Mouse (Mus musculus) layer of hippocampus, adult 11-12 months (tissue): ENCODE data around the gene Ceacam19.
A peak's percentile ranks its signal among the peaks of the same experiment; 100 is the strongest.

Experiments used
- DNase-seq: peaks from one replicate; pipeline ENCODE4 v3.0.0; 2022; ENCODE audit warnings: low spot score

Ceacam19 gene

DNA sequence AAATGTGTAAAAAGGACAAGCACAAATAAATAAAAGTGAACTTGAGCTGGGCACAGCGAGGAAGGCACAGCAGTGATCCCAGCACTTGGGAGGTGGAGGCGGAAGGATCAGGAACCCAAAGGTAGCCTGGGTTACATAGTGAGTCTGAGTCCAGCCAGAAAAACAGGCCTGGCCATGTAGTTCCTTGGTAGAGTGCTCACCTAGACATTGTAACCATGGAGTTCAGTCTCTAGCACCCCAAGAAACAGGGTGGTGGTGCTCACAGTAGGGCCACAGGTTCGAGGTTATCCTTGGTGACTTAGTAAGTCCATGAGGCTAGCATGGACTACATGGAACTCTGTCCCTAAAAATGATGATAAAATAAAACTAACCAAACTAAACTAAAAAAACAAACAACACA lies 46.8 kb downstream of the Ceacam19 start:
- no peak for DNase-seq

DNA sequence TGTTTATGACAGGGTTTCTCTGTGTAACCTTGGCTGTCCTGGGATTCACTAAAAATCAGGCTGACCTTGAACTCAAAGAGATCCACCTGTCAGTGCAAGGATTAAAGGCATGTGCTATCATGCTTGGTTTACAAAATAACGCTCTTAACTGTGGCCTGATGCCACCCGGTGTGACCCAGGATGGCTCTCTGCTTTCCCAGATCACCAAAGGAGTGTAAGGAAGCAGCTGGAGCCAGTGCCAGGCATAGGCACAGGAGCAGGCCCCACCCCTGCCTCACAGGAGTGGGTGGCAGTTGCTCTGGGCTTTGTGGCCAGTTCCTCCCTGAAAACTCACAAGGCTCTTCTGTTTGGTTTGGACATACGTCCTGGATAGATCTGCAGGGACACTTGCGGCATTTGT lies 47.4 kb downstream of the Ceacam19 start:
- no peak for DNase-seq

DNA sequence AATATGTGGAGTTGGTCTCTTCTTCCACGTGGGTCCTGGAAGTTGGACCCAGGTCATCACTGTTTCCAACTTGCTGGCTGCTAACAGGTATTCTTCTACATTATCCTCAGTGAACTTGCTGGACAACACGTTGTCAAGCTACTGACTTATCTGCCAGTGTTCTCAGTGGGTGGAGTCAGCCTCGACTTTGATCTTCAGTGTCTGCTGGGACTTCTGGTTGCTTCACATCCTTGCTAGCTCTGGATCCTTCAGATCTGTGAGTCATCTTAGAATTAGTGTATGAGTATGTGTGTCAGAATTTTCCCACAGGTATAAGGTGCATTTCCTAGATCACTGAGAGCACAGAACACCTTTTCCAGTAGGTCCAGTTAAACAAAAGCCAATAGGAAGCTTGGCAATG lies 50.9 kb downstream of the Ceacam19 start:
- DNase-seq, result no peak

DNA sequence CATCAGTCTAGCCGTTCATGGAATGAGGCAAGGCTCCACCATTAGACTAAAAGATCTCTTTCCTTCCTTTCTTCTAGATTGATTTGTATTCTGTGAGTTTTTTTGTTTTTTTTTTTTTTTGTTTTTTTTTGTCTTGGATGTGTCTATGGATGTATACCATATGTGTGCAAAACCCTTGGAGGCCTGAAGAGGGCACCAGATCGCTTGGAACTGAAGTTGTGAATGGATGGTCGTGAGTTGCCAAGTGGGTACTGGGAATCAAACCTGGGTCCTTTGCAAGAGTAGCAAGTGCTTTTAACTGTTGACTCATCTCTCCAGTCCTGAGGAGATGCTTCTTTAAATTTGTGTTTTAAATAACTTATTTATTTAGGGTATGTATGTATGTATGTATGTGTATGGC lies 53.7 kb downstream of the Ceacam19 start:
- DNase-seq, result no peak

DNA sequence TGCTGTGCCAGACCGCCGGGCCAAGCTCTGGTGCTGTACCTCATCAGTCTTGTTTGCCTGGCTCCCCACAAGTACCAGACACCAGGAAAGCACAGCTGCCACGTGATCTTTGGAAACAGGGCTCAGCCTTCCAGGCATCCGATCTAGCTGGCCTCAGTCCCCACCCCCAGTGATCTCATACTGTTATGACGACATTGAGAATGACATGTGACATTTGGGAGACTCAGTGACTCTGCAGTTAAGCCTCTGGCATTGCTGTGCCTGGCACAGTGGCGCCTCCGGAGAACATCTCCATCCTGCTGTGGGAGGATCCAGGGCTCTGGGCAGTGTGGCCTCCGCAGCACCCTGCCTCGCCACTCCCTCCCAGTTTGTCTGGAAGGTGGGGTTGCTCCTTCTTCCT lies 55.9 kb downstream of the Ceacam19 start:
- peak; percentile 41 for DNase-seq

DNA sequence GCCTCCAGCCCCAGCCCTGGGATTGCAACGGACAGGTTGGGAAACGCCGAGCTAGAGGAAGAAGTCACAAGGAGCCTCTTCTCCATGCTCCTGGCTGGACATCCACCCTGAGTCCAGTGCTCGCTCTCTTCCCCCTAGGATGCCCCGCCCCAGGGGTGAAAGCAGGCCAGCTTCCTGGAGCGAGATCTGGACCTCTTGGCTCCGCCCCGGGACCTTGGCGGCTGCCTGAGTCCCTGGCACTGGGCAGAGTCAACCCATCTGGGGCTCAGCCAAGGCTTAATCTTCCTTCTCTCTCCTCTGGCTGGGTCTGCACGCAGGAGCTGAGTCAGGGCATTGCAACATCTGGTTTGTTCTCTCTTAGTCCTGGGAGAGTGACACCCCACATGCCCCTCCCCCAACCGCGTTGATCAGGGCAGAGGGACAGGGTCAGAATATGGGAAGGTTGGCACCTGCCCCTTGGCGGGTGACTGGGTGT lies 57.0 kb downstream of the Ceacam19 start:
- peak; percentile 63 for DNase-seq

DNA sequence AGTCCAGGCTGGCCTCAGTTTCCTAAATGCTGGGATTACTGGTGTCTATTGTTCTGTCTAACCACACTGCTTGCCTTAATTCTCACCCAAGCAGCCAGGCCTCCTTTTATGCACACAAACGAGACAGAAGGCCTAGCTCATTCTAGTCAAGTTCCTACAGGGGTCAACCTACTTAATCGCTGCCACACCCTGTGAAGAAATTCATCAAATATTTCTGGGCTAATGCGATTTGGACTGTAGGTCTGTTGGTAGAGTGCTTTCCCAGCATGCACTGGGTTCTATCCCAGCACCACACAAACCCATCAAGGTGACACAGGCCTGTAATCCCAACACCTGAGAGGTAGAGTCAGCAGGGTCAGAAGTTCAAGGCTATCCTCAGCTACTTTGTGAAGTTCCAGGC lies 58.1 kb downstream of the Ceacam19 start:
- no peak for DNase-seq

DNA sequence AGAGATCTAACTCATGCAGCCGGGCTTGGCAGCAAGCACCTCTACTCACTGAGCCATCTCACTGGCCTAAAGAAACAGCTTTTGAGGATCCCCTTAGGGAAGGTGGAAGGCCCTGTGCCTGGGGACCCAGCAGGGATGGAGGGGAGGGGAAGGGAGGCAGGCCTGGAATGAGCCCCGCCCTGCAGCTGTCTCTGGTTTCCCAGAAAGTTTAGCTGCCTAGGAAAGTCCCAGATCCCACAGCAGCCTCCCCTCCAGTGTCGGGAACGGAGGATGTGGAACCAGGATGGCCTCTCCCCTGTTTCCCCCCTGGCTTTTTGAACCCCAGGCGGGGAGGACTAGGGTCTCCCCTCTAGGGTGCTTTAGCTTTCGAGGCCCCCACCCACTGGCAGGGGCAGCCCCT lies 61.0 kb downstream of the Ceacam19 start:
- DNase-seq, result no peak
